Mouse (Mus musculus) left cerebral cortex, postnatal 25 days (tissue): ENCODE results near the gene Carmil1. TPM values are rescaled to one million over a fixed set of nuclear protein-coding genes. Genes with fewer than 3 reads are reported as not detected.

ENCODE experiments used
- DNase-seq, 2 experiments: peaks; one replicate each; pipeline ENCODE4 v3.0.0; 2022; ENCODE audit warnings: low spot score in 2 of 2, mixed read lengths in 1 of 2
- intact Hi-C: fragments of 180-260 bp; cut with DNase I; formaldehyde crosslinking; loops from one replicate; pipeline ENCODE4 v1.15.1; 2025
- total RNA-seq, 2 experiments: library from RNA; stranded (reverse); gene quantifications; 2 replicates each; pipeline ENCODE4 v1.2.3; 2021

The Carmil1 gene
- total RNA-seq, 2 experiments from 2014 or later: 27.4 to 37.2 TPM

GRCm38 (mm10) chr13:24081698-24082097 lies 198.9 kb downstream of the Carmil1 start:
- intact Hi-C loops: no loop called here
- peak in 1 of 2 experiments; percentile 63 for DNase-seq

DNA sequence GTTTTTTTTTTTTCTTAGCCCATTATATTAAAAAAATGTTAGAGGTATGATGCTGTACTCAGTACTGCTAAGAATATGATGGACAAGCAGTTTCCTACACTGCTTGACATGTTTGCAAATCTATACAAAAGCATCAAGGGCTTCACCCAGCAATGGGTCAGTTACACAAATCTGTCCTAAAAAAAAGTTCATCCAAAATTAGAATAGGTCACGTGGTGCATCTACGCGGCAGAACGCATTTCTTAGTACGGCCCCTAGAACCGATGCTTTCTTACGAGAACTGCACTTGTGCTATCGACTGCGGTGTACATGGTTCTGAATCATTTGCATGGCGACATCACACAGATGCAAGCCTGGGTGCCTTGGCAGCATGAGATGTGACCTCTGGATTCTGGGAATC lies 208.0 kb downstream of the Carmil1 start:
- intact Hi-C loops: no loop called here
- no peak for DNase-seq

- DNase-seq: peak in 1 of 2 experiments; percentile 38
These were observed 213.0 kb downstream of the Carmil1 start for GRCm38 (mm10) chr13:24067553-24067952.

DNA sequence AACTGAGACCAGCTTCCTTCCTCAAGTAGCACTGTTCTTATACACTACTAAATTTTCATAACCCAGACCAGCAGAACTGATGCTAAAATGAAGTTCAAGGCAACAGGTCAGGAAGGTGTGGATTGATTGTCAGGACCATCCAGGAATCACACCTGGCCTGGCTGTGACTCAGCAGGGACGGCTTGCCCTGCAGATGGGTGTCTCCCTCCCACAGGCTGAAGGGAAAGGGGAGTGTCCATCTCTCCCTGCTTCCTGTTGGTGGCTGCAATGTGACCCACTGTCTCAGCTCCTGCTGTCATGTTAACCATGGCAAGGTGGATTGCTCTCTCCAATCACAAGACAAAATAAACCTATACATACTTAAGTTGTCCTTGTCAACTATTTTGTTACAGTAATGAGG lies 215.1 kb downstream of the Carmil1 start:
- no peak for DNase-seq
- intact Hi-C loops: no loop called here

More at GRCm38 (mm10) chr13:24067553-24067952, 213.0 kb downstream of the Carmil1 start:
- intact Hi-C loops: no loop called here

DNA sequence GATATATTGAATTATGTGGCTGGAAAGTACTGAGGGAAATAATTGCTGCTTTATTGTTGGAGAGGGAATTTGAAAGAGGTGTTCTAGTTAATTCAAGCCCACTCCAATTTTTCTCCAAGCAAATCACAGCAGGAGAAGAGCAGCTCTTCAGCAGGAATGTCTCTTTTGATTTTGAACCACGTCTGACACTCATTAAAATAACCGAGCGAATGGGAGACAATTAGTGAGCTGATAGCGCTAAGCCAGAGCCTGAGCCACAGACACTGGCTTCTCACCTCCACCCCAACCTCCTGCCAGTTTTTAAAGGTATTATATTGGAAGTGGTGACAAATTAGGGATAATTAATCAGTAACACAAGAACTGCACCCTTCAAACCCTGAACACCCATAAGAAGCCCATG lies 217.8 kb downstream of the Carmil1 start:
- no peak for DNase-seq
- intact Hi-C loops: no loop called here

DNA sequence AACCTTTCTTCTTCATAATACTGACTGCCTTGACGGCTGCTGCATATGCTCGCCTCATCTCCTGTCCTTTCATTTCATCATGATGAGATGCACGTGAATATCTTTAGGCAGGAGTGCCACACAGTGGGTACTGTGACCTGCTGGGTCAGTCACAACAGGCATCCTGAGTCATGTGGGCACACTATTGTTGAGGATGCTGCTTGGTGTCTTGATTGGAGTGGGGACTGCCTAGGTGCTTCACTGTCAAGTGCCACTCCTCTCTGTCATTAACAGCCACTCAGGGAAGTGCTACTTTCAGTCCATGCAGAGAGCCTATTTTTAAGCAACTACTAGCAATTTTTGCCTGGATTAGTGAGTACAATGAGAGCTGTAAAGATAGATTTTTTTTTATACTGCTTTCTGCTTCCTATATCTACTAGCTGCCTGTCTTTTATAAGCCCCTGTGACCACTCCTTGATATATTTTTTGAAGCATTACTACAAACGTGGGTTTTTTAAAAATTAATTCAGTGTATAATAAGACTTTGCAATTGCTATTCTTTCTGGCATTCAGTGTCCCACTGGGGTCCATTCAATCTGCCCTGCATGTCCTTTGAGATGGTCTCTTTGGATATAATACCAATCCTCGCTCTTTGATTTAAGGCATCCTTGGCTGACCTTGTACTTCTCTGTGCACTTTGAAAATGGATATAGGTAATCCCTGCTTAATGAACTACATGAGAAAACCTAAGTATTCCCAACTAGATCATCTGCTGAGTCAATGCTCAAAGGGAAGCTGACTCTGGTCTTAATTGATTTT lies 225.3 kb downstream of the Carmil1 start:
- intact Hi-C loops: no loop called here
- no peak for DNase-seq

- intact Hi-C loops: no loop called here
These were observed 229.1 kb downstream of the Carmil1 start for GRCm38 (mm10) chr13:24051496-24051895.

GRCm38 (mm10) chr13:24050330-24050729 lies 230.3 kb downstream of the Carmil1 start:
- DNase-seq: peak in 1 of 2 experiments; percentile 39
- intact Hi-C loops: no loop called here

More at GRCm38 (mm10) chr13:24051496-24051895, 229.1 kb downstream of the Carmil1 start:
- no peak for DNase-seq

DNA sequence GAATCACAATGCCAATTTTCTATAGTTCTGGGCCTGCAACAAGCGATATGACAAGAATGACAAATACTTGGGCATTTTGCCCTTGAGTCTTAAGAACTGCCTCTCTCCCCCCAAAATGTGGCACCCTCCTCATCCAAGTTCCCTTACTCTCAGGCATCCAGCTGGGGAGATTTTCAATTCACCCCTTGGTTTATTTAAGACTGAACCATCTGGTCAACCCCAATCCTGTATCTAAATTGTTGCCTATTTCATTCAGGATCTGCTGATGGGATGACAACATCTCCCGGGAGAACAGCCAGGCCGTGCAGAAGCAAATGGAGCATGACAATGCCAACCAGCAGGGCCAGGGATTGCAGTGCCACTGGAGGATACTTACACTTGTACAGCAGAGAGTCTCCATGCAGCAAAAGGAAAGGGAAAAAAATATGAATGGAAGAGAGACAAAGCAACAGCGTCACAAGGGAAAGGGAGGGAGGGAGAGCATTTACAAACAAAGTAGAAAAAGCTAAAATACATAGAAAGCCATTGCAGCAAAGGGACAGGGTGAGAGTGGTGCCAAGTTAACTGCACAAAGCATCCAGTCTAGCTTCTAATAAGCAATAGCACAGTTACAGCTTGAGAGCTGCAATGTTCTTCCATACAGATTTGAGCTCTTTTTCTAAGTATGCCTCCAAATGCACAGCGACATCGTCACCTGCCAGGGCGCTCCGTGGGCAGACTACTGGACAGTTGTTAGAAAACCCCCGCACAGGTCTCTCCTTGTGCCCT lies 231.1 kb downstream of the Carmil1 start:
- intact Hi-C loops: loop anchor here (1.0 to 5.0 kb wide), 2 partner anchors 200 to 233 kb away; partner anchors contain the start of gene Carmil1
- peak; percentile 64 to 94 for DNase-seq

DNA sequence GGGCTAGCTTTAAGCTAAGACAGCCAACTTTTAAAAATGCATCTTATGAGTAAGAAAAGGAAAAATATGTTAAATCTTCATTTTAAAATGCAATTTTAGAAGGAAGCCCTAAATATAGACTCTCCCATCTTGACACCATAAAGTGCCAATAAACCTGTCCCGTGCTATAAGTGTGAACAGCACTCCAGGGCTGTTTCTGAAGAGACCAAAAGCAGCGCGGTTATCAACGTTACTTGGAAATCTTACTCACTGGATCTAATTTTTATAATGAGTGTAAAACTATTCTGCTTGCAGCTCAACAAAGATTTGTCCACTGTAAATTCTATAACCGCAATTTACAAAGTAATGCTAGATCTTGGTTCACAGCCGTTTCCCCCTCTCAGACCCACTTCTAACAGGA lies 232.0 kb downstream of the Carmil1 start:
- peak in 1 of 2 experiments; percentile 64 for DNase-seq
- intact Hi-C loops: loop anchor here (1.0 to 5.0 kb wide), 2 partner anchors 199 to 234 kb away; partner anchors contain the start of gene Carmil1

- DNase-seq: no peak
- intact Hi-C loops: loop anchor here (5.0 kb wide), 1 partner anchor 237 kb away; the partner anchor contains the start of gene Carmil1
These were observed 235.3 kb downstream of the Carmil1 start for GRCm38 (mm10) chr13:24045271-24045670.

- intact Hi-C loops: no loop called here
- no peak for DNase-seq
These were observed 240.4 kb downstream of the Carmil1 start for GRCm38 (mm10) chr13:24040221-24040620.

GRCm38 (mm10) chr13:24037502-24037901 lies 243.1 kb downstream of the Carmil1 start:
- intact Hi-C loops: loop anchor here (5.0 kb wide), 1 partner anchor 260 kb away; no protein-coding TSS in a partner anchor

DNA sequence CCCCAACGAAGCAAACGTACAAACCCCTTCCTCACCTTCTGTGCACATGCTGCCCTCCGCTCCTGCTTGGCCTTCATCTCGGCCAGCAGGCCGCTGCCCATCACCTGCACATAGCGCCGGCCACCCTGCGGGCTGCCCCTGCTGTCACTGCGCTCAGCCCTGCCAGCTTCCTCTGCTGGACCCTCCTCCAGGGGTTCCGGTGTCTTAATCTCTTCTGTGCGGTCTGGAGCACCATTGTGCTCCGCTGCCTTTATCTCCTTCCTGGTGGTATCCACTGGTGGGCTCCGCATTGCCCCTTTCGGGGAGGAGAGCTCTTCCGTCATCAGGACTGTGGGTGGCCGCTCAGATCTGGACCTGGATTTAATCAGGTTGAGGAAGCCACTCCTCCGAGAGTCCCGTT lies 244.4 kb downstream of the Carmil1 start:
- intact Hi-C loops: loop anchor here (5.0 kb wide), 1 partner anchor 261 kb away; no protein-coding TSS in a partner anchor
- no peak for DNase-seq

More at GRCm38 (mm10) chr13:24037502-24037901, 243.1 kb downstream of the Carmil1 start:
- no peak for DNase-seq

DNA sequence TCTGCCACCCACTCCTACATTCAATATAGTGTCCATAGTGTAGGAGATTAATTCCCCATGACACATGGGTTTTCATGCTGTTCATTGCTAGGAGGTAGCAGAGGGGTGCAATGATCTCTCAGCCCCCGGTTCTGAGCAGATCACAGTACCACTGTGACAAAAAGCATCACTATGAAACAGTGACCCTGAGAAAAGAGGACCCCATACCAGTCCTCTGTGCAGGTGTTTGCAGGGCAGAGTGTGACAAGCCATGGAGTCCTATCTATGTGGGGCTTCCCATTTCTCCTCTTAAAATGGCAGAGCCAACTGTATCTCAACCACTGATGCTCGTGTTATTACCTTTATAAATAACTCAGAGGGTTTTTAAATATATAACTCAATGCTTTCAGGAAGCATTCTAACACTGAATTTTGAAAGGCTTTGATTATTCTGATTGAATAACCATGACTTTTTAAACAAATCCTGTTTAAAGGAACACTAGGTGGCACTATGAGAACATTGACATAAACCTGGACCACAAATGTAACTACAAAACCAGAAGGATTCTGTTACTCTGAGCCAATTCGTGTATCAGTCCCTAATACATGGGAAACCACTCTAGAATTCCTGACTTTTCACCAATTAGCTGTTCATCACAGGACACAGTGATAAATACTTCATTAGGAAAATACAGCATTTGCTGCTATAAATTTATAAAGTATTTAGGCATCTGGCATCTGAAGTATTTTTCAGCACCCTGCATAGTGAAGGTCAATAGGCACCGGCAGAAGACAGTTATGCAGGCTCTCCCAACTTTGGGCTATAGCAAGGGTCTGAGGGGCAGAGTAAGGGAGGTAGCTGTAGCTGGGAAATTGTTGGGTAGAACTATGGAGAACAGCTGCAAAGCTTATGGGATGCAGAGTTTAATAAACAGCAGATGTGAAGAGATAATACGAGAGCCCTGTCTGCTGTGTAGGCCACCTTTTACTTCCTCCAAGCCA lies 253.1 kb downstream of the Carmil1 start:
- DNase-seq: peak in 1 of 2 experiments; percentile 27
- intact Hi-C loops: loop anchor here (5.0 kb wide), 1 partner anchor 255 kb away; the partner anchor contains the start of gene Carmil1

DNA sequence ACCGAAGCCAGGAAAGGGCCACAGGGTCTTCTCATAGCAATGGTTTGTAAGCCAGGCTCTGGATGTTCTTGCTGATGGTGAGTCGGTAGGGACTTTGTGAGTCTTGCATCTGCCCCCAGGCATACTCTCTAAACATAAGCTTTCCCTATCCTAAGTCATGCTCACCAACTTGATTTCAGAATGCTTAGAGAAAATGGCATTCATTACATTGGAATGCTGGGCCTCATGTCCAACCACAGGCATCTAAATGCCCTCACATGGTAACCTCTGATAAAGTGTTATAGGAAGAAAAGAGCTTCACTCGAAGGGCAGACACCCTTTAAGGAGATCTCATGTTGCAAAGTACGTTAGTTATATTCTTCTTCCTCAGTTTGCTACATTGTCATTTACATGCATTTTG lies 262.1 kb downstream of the Carmil1 start:
- DNase-seq: no peak
- intact Hi-C loops: loop anchor here (5.0 kb wide), 1 partner anchor 186 kb away; no protein-coding TSS in a partner anchor

DNA sequence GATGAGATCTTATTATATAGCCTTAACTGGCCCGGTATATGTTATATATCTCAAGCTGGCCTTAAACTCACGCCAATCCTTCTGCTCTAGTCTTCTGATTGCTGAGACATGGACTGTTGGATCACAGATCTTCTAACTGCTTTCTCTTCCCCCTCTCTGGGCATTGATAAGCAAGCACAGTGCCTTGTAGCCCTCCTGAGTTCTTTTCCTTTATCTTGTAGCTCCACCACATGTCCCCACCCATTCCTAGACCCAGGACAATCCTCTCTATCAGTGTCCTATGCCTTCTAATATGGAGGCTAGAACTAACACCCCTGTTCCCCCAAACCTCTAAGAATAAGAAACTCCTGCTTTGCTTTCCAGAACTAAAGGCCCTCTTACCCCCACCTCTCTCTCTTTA lies 275.1 kb downstream of the Carmil1 start:
- no peak for DNase-seq
- intact Hi-C loops: no loop called here

GRCm38 (mm10) chr13:24001797-24002196 lies 278.8 kb downstream of the Carmil1 start:
- no peak for DNase-seq
- intact Hi-C loops: no loop called here

GRCm38 (mm10) chr13:24001081-24001480 lies 279.5 kb downstream of the Carmil1 start:
- peak in 1 of 2 experiments; percentile 6 for DNase-seq
- intact Hi-C loops: no loop called here
